Mouse (Mus musculus) macrophage (primary cell): ENCODE data around the gene Hoxd4. TPM values are rescaled to one million over a fixed set of nuclear protein-coding genes. Genes with fewer than 3 reads are reported as not detected.

Experiments
- H3K27ac ChIP-seq: fragments of 350-480 bp; formaldehyde crosslinking; 2 replicates; pipeline ENCODE4 v1.9.0; 2021
- H3K36me3 ChIP-seq: fragments of 350-480 bp; formaldehyde crosslinking; 2 replicates; pipeline ENCODE4 v1.9.0; 2021; ENCODE audit errors: inconsistent target
- H3K4me3 ChIP-seq: fragments of 350-480 bp; formaldehyde crosslinking; 2 replicates; pipeline ENCODE4 v1.9.0; 2021; ENCODE audit errors: inconsistent target
- H3K79me2 ChIP-seq: fragments of 350-480 bp; formaldehyde crosslinking; 2 replicates; pipeline ENCODE4 v1.9.0; 2021; ENCODE audit errors: inconsistent target
- WGBS: methylation state at CpG from one replicate; pipeline ENCODE4 v1.1.7; 2026; ENCODE audit warnings: inconsistent platforms; ENCODE audit not compliant: missing documents; 5-methylcytosine and 5-hydroxymethylcytosine counted together
- polyA plus RNA-seq: library from polyadenylated mRNA; stranded (reverse); fragments of 250-400 nt; gene quantifications from 3 replicates; pipeline ENCODE4 v1.2.4, GENCODE M21; 2018; ENCODE audit warnings: inconsistent platforms

Hoxd4 gene
- polyA plus RNA-seq, 1 experiment from 2014 or later = not detected

DNA sequence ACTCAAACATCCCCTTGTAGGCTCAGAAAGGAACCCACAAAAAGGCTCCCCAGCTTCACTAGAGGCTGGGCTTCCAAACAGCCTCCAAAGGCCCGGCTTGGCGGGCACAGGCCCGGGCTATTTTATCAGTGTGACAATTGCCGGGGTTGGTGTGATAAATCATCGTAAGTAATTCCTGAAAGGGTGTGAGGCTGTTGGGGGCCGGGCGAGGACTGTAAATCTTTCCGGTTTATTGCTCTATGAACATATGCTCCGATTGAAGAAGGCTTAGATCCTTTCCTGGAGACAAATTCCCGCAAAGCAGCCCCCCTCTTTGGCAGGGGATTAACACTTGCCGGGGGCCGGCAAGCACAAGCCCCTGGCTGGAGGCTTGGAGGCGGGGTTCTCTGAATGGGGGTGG, 22.7 kb downstream of the Hoxd4 start:
- no peaks in the 10 kb centered on the region for H3K36me3 ChIP-seq
- H3K27ac ChIP-seq = no peak overlapping the region
- H3K4me3 ChIP-seq = no peak overlapping the region
- H3K79me2 ChIP-seq = no peaks in the 10 kb centered on the region
- WGBS = 9% methylated on average over 13 of the region's 13 CpGs

- Histone ChIP-seq H3K27ac (no peak overlapping the region), H3K79me2 (no peaks in the 10 kb centered on the region), H3K4me3 (no peak overlapping the region), H3K36me3 (no peaks in the 10 kb centered on the region)
- WGBS = 18% methylated on average over 22 of the region's 27 CpGs
Observed at GRCm38 (mm10) chr2:74734996-74735811, 23.5 kb downstream of the Hoxd4 start.

DNA sequence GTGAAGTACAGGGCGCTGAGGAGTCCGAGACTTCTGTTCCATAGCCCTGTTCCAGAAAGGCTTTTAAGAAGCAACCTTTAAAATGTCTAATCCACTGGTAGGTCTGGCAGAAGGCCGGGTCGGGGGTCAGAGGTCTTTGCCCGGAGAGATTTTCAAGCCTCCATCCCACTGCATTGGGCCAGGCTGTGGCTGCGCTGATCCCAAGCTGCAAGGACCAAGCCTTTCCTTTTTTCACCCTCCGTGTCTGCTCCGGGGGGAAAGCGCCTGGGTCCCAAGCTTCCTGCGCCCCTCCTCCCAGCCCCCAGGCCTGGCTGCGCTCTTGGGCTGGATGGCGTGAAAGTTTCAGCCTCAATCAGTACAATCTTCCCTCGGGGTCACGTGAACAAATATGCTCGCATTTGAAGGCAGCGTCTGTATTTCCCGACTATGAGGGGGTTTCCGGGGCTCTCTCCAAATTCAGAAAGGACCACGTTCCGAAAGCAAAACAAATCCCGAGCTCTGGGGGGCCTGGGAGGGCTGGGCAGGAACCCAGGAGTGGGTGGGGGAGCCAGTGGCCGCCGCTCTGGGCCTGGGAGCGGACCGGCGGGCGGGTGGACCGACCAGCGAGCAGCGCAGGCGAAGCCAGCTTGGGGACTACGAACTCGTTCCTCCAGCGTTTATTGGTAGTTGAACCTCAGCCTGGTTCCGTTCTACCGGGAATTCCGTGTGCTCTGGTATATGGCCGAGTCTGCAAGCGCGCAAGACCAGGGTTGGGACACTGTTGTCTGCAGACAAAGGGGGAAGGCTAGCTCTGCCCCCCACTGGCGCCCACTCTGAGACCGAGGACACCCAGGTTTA, 24.3 kb downstream of the Hoxd4 start:
- WGBS = 8% methylated on average over 41 of the region's 42 CpGs
- H3K27ac ChIP-seq = no peak overlapping the region
- no peak overlapping the region for H3K4me3 ChIP-seq
- no peaks in the 10 kb centered on the region for H3K79me2 ChIP-seq
- no peaks in the 10 kb centered on the region for H3K36me3 ChIP-seq

DNA sequence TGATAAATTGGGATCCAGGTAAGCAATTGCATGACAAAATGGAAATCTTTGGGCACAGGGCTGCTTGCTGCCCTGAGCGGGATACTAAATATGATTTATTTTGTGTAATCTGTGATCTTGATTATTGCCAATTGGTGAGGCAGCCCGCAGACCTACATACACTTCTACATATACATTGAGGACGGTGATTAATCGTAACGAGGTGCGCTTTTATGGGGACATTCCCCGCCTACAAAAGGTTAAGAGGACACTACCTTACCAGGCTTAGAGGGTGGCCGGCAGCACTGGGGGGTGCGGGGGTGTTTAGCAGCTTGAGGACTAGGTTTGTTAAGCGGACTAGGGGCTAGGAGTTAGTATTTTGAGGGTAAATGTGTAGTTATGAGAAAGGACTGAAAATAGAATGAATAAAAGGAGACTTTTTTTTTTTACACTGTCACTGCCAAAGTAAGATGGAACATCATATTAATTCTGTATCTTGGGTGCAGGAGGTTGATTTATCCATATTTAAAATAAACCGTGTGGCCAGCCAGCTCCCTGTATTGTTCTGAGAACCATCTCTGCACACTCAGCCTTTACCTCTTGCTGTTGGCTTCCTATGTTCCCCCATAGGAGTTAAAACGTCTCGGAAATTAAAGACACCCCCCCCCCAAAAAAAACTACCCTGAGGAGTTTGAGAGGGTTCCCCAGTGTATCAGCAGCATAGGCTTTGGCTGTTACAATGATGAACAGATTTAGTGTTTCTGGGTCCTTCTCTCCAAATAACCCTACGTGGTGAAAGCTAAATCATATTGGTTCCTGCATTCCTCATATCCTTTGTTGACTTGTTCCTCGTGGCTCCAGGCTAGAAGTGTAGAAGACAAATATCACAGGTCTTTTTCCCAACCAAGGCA, 25.2 kb downstream of the Hoxd4 start:
- Histone ChIP-seq H3K36me3 (no peaks in the 10 kb centered on the region), H3K79me2 (no peaks in the 10 kb centered on the region), H3K4me3 (no peak overlapping the region), H3K27ac (no peak overlapping the region)
- 29% methylated on average over 15 of the region's 15 CpGs for WGBS

DNA sequence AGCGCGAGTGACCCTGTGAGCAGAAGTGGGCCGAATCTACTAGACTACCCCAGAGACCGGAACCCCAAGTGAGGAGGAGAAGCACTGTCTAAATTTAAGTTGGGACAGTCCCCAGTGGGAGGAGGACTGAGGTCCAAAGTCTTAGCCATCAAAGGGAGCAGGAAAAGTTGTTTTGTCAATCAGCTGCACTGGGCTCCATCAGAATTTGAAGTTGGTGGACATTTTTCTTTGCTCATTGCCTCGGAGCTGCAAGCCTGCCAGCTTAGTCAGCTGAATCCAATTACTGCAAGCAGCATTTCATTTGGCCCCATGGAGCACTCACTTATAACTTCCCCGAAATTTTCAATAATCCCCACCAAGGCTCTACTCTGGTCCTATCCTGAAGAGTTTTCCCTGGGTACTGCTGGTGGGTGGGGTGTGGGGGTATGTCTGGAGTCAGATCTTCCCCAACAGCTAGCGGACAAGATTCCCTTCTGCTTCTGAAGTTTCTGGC, 25.9 kb downstream of the Hoxd4 start:
- Histone ChIP-seq H3K4me3 (no peak overlapping the region), H3K27ac (no peak overlapping the region), H3K36me3 (no peaks in the 10 kb centered on the region), H3K79me2 (no peaks in the 10 kb centered on the region)
- WGBS = 36% methylated on average over 7 of the region's 7 CpGs

DNA sequence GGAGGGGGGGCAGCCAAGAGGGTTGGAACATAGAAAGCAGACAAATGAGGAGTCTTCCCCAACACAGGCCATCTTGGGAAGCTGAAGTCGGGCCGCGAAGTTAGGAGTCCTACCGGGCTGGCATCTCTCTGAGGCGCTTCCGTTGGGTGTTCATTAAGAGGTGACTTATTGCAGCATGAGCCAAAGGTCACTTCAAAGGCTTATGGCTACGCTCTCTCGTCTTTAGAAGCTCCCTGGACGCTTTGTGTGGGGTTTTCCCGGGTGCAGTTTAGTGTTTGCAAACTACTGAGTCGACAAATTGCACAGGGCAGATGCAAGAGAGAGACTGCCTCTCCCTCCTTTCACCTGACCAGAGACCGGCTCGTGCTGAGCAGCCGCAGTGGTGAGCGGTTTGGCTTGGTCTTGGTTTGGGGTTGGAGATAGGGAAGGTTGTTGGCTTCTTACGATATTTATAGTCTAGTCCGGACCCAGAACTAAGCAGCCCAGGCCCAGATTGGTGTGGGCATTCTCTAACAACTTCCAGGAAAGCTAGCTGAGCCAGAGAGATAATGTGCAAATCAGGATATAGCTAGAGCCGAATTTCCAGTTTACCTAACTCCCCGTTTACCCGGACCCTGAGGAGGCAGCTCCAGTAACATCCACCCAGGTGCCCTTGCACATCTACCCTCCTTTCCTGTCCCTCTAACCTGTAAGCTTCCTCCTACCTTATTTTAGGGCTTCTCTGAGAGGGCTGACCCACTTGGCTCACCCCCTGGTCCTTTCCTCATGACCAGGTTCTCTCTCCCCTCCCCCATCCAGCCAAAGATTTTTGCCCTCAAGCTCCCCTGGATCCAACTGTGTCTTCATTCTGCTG, 27.1 kb downstream of the Hoxd4 start:
- Histone ChIP-seq H3K36me3 (no peaks in the 10 kb centered on the region), H3K79me2 (no peaks in the 10 kb centered on the region), H3K27ac (no peak overlapping the region), H3K4me3 (no peak overlapping the region)
- WGBS = 5% methylated on average over 20 of the region's 20 CpGs

DNA sequence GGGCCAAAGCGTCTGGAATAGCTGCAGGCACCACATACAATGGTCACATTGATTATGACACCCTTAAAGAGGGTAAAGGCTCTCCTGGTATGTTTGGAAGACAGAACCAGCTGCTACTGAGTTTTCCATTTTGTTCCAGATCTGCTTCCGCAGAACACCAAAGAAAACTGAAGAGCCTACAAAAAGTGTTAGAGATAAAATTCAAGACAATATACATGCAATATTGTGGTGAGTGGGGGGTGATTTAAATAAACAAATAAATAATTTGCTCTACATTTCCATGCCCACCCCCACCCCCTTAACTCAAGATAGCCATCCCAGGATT, 27.7 kb downstream of the Hoxd4 start:
- Histone ChIP-seq H3K4me3 (no peak overlapping the region), H3K36me3 (no peaks in the 10 kb centered on the region), H3K79me2 (no peaks in the 10 kb centered on the region), H3K27ac (no peak overlapping the region)
- 22% methylated on average over 2 of the region's 2 CpGs for WGBS

DNA sequence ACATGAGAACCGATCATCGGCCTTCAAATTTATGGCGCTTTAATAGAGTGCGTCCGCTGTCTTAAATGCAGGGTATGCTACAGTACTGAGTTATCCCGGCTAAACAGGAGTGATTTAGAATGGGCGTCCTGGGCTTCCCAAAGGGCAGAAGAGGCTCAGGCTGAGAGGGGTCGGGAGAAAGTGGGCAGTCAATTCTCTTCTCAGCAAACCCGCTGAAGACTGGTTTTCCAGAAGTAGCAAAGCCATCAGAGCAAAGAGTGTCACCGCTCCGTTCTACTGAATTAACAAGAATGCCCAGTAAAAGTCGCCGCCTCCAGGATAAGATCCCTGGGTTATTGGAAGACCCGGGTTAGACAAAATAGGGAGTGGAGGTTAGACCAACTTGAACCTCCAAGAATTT, 28.1 kb downstream of the Hoxd4 start:
- no peak overlapping the region for H3K4me3 ChIP-seq
- WGBS = 19% methylated on average over 14 of the region's 14 CpGs
- H3K36me3 ChIP-seq = no peaks in the 10 kb centered on the region
- H3K27ac ChIP-seq = no peak overlapping the region
- no peaks in the 10 kb centered on the region for H3K79me2 ChIP-seq

- Histone ChIP-seq H3K79me2 (no peaks in the 10 kb centered on the region), H3K27ac (no peak overlapping the region), H3K36me3 (no peaks in the 10 kb centered on the region), H3K4me3 (no peak overlapping the region)
- 7% methylated on average over 42 of the region's 43 CpGs for WGBS
Observed at GRCm38 (mm10) chr2:74740311-74741091, 28.8 kb downstream of the Hoxd4 start.

GRCm38 (mm10) chr2:74741252-74741978, 29.7 kb downstream of the Hoxd4 start:
- H3K4me3 ChIP-seq = no peak overlapping the region
- H3K79me2 ChIP-seq = no peaks in the 10 kb centered on the region
- H3K27ac ChIP-seq = no peak overlapping the region
- H3K36me3 ChIP-seq = no peaks in the 10 kb centered on the region
- 85% methylated on average over 2 of the region's 3 CpGs for WGBS

GRCm38 (mm10) chr2:74741979-74742277, 30.2 kb downstream of the Hoxd4 start:
- no peak overlapping the region for H3K4me3 ChIP-seq

GRCm38 (mm10) chr2:74745540-74746297, 34.0 kb downstream of the Hoxd4 start:
- WGBS = 36% methylated on average over 6 of the region's 6 CpGs
- Histone ChIP-seq H3K79me2 (no peaks in the 10 kb centered on the region), H3K27ac (no peak overlapping the region), H3K36me3 (no peaks in the 10 kb centered on the region), H3K4me3 (no peak overlapping the region)

More at GRCm38 (mm10) chr2:74741979-74742277, 30.2 kb downstream of the Hoxd4 start:
- Histone ChIP-seq H3K27ac (no peak overlapping the region), H3K79me2 (no peaks in the 10 kb centered on the region), H3K36me3 (no peaks in the 10 kb centered on the region)
